Mouse (Mus musculus) E14TG2a.4 (cell line): Measurements from ENCODE around the gene Rbm47.

Experiments
- CTCF ChIP-seq: conservative IDR thresholded peaks from 2 replicates; pipeline ENCODE4 v1.5.1; 2014; ENCODE audit warnings: low read length
- NANOG ChIP-seq: IDR thresholded peaks from 2 replicates; pipeline ENCODE4 v1.6.1; 2014; ENCODE audit warnings: borderline replicate concordance, low read length, mixed read lengths
- POU5F1 ChIP-seq: IDR thresholded peaks from 2 replicates; pipeline ENCODE4 v1.6.1; 2014; ENCODE audit warnings: low read length, borderline replicate concordance

DNA sequence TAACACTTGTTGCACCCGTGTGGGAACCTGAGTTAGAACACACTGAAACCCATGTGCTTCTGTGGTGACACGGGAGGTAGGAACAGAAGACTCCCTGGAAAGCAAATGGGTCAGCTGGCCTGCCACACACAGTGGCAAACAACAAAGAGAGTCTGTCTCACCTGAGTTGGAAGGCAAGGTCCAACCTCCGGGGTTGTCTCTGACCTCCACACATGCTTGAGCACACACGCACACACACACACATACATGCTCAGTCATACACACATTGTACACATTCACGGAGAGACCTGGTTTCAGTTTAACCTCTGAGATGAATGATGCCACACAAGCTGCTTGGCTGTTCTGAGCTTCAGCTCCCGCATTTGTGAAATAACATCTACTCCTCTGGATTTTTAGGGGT, 18.3 kb downstream of the Rbm47 start:
- no peak for TF ChIP-seq CTCF
- TF ChIP-seq POU5F1 = no peak
- no peak for TF ChIP-seq NANOG
